Mouse (Mus musculus): ENCODE measurements around the gene Nrsn2. TPM values are rescaled to one million over a fixed set of nuclear protein-coding genes. Genes with fewer than 3 reads are reported as not detected.

The Nrsn2 gene
- total and polyA plus RNA-seq, 3 experiments = not detected

- Histone ChIP-seq H3K4me1 (ENCODE audit: insufficient read depth, low read depth, low read length) (peaks cover 36% of the 10 kb centered on the region), H3K9me3 (replicated peaks) (no peaks in the 10 kb centered on the region), H3K4me3 (ENCODE audit: low read depth, low read length) (no peak overlapping the region), H3K36me3 (replicated peaks) (peaks cover 98% of the 10 kb centered on the region), H3K27me3 (ENCODE audit: insufficient read depth, low read length) (no peaks in the 10 kb centered on the region)
- no peak for ATAC-seq (ENCODE audit: extremely low read depth, insufficient number of reproducible peaks, low FRiP score, poor library complexity, severe bottlenecking)
- TF ChIP-seq TAL1 (conservative IDR thresholded peaks at IDR 0.05; ENCODE audit: low read depth, low read length) (no peak), POLR2AphosphoS5 (IDR thresholded peaks at IDR 0.05; ENCODE audit: insufficient replicate concordance, low read depth, low read length) (no peak)
- DNase-seq (ENCODE audit: low spot score) = no peak
Measured at GRCm38 (mm10) chr2:152322198-152322597, 54.2 kb downstream of the Nrsn2 start.

- H3K27me3 ChIP-seq (ENCODE audit: insufficient read depth, low read length) = no peaks in the 10 kb centered on the region
- peaks cover 30% of the 10 kb centered on the region for H3K4me1 ChIP-seq (ENCODE audit: insufficient read depth, low read depth, low read length)
- H3K4me3 ChIP-seq (ENCODE audit: low read depth, low read length) = no peak overlapping the region
- TF ChIP-seq GATA2 (IDR thresholded peaks at IDR 0.05; ENCODE audit: borderline replicate concordance, low read depth, low read length) = no peak
- TF ChIP-seq CTCF (IDR thresholded peaks at IDR 0.05; ENCODE audit: low read depth, low read length) = no peak
- no peak for TF ChIP-seq GATA1 (IDR thresholded peaks at IDR 0.05; ENCODE audit: borderline replicate concordance, low read length)
- TF ChIP-seq TAL1 (conservative IDR thresholded peaks at IDR 0.05; ENCODE audit: low read depth, low read length) = no peak
- TF ChIP-seq POLR2AphosphoS5 (IDR thresholded peaks at IDR 0.05; ENCODE audit: insufficient replicate concordance, low read depth, low read length) = no peak
- no peaks in the 10 kb centered on the region for H3K9me3 ChIP-seq (replicated peaks)
- DNase-seq (ENCODE audit: low spot score) = no peak
- peaks cover 98% of the 10 kb centered on the region for H3K36me3 ChIP-seq (replicated peaks)
- ATAC-seq (ENCODE audit: extremely low read depth, insufficient number of reproducible peaks, low FRiP score, poor library complexity, severe bottlenecking) = no peak
Measured at GRCm38 (mm10) chr2:152321558-152321957, 54.9 kb downstream of the Nrsn2 start.

Other genes starting within 250 kb of the Nrsn2 start
- not detected in 2 replicates for gene Tcf15, start 233.1 kb downstream of the Nrsn2 start, total RNA-seq (2014; fragmentation: Nextera tagmentation)
- gene Tcf15, start 233.1 kb downstream of the Nrsn2 start, total RNA-seq (2017) = not detected in 2 replicates
- gene Tcf15, start 233.1 kb downstream of the Nrsn2 start, polyA plus RNA-seq (2012) = not detected in 2 replicates
- 180 and 190 TPM in 2 replicates for gene Csnk2a1, start 149.8 kb downstream of the Nrsn2 start, total RNA-seq (2014; fragmentation: Nextera tagmentation)
- gene Csnk2a1, start 149.8 kb downstream of the Nrsn2 start, total RNA-seq (2017) = 158 and 187 TPM in 2 replicates
- gene Csnk2a1, start 149.8 kb downstream of the Nrsn2 start, polyA plus RNA-seq (2012) = 9.8 and 16.4 TPM in 2 replicates
- 45.8 and 48.2 TPM in 2 replicates for gene Tbc1d20, start 82.8 kb downstream of the Nrsn2 start, total RNA-seq (2014; fragmentation: Nextera tagmentation)
- 35.8 and 91.8 TPM in 2 replicates for gene Tbc1d20, start 82.8 kb downstream of the Nrsn2 start, total RNA-seq (2017)
- 13.8 and 15.7 TPM in 2 replicates for gene Tbc1d20, start 82.8 kb downstream of the Nrsn2 start, polyA plus RNA-seq (2012)
- gene Rbck1, start 44.0 kb downstream of the Nrsn2 start, total RNA-seq (2014; fragmentation: Nextera tagmentation) = 123 and 156 TPM in 2 replicates
- gene Rbck1, start 44.0 kb downstream of the Nrsn2 start, total RNA-seq (2017) = 59.9 and 71.3 TPM in 2 replicates
- 232 and 262 TPM in 2 replicates for gene Rbck1, start 44.0 kb downstream of the Nrsn2 start, polyA plus RNA-seq (2012)
- gene Trib3, start 32.6 kb downstream of the Nrsn2 start, total RNA-seq (2014; fragmentation: Nextera tagmentation) = 24.5 and 25.0 TPM in 2 replicates
- 1.9 and 2.1 TPM in 2 replicates for gene Trib3, start 32.6 kb downstream of the Nrsn2 start, total RNA-seq (2017)
- gene Trib3, start 32.6 kb downstream of the Nrsn2 start, polyA plus RNA-seq (2012) = 17.8 and 24.9 TPM in 2 replicates
- gene Sox12, start 21.4 kb upstream of the Nrsn2 start, total RNA-seq (2014; fragmentation: Nextera tagmentation) = 29.4 and 34.4 TPM in 2 replicates
- gene Sox12, start 21.4 kb upstream of the Nrsn2 start, total RNA-seq (2017) = 0.98 and 1.7 TPM in 2 replicates
- 60.0 and 62.8 TPM in 2 replicates for gene Sox12, start 21.4 kb upstream of the Nrsn2 start, polyA plus RNA-seq (2012)
- gene Zcchc3, start 38.4 kb upstream of the Nrsn2 start, total RNA-seq (2014; fragmentation: Nextera tagmentation) = 21.1 and 23.7 TPM in 2 replicates
- gene Zcchc3, start 38.4 kb upstream of the Nrsn2 start, total RNA-seq (2017) = 12.4 and 12.9 TPM in 2 replicates
- 21.8 and 22.8 TPM in 2 replicates for gene Zcchc3, start 38.4 kb upstream of the Nrsn2 start, polyA plus RNA-seq (2012)
- 2.1 and 3.8 TPM in 2 replicates for gene 6820408C15Rik, start 38.9 kb upstream of the Nrsn2 start, total RNA-seq (2014; fragmentation: Nextera tagmentation)
- 0.49 and 0.64 TPM in 2 replicates for gene 6820408C15Rik, start 38.9 kb upstream of the Nrsn2 start, total RNA-seq (2017)
- gene 6820408C15Rik, start 38.9 kb upstream of the Nrsn2 start, polyA plus RNA-seq (2012) = 0.17 and 0.18 TPM in 2 replicates
- not detected in 2 replicates for gene Defb23, start 88.0 kb upstream of the Nrsn2 start, total RNA-seq (2014; fragmentation: Nextera tagmentation)
- 0.29 TPM in 1 of 2 replicates, not detected in the other for gene Defb23, start 88.0 kb upstream of the Nrsn2 start, total RNA-seq (2017)
- not detected in 2 replicates for gene Defb23, start 88.0 kb upstream of the Nrsn2 start, polyA plus RNA-seq (2012)
- not detected in 2 replicates for gene Defb20, start 100.4 kb upstream of the Nrsn2 start, total RNA-seq (2014; fragmentation: Nextera tagmentation)
- 0.22 TPM in 1 of 2 replicates, not detected in the other for gene Defb20, start 100.4 kb upstream of the Nrsn2 start, total RNA-seq (2017)
- gene Defb20, start 100.4 kb upstream of the Nrsn2 start, polyA plus RNA-seq (2012) = not detected in 2 replicates
- gene Defb22, start 113.5 kb upstream of the Nrsn2 start, total RNA-seq (2014; fragmentation: Nextera tagmentation) = not detected in 2 replicates
- gene Defb22, start 113.5 kb upstream of the Nrsn2 start, total RNA-seq (2017) = not detected in 2 replicates
- not detected in 2 replicates for gene Defb22, start 113.5 kb upstream of the Nrsn2 start, polyA plus RNA-seq (2012)
- gene Defb26, start 135.1 kb upstream of the Nrsn2 start, total RNA-seq (2014; fragmentation: Nextera tagmentation) = not detected in 2 replicates
- not detected in 2 replicates for gene Defb26, start 135.1 kb upstream of the Nrsn2 start, total RNA-seq (2017)
- not detected in 2 replicates for gene Defb26, start 135.1 kb upstream of the Nrsn2 start, polyA plus RNA-seq (2012)
- not detected in 2 replicates for gene Defb28, start 141.6 kb upstream of the Nrsn2 start, total RNA-seq (2014; fragmentation: Nextera tagmentation)
- gene Defb28, start 141.6 kb upstream of the Nrsn2 start, total RNA-seq (2017) = not detected in 2 replicates
- not detected in 2 replicates for gene Defb28, start 141.6 kb upstream of the Nrsn2 start, polyA plus RNA-seq (2012)
- not detected in 2 replicates for gene Defb29, start 163.5 kb upstream of the Nrsn2 start, total RNA-seq (2014; fragmentation: Nextera tagmentation)
- gene Defb29, start 163.5 kb upstream of the Nrsn2 start, total RNA-seq (2017) = not detected in 2 replicates
- not detected in 2 replicates for gene Defb29, start 163.5 kb upstream of the Nrsn2 start, polyA plus RNA-seq (2012)
- gene Gm17416, start 192.7 kb upstream of the Nrsn2 start, total RNA-seq (2014; fragmentation: Nextera tagmentation) = not detected in 2 replicates
- not detected in 2 replicates for gene Gm17416, start 192.7 kb upstream of the Nrsn2 start, total RNA-seq (2017)
- gene Gm17416, start 192.7 kb upstream of the Nrsn2 start, polyA plus RNA-seq (2012) = not detected in 2 replicates
- not detected in 2 replicates for gene Defb21, start 196.1 kb upstream of the Nrsn2 start, total RNA-seq (2014; fragmentation: Nextera tagmentation)
- not detected in 2 replicates for gene Defb21, start 196.1 kb upstream of the Nrsn2 start, total RNA-seq (2017)
- not detected in 2 replicates for gene Defb21, start 196.1 kb upstream of the Nrsn2 start, polyA plus RNA-seq (2012)
- not detected in 2 replicates for gene Defb19, start 203.7 kb upstream of the Nrsn2 start, total RNA-seq (2014; fragmentation: Nextera tagmentation)
- gene Defb19, start 203.7 kb upstream of the Nrsn2 start, total RNA-seq (2017) = not detected in 2 replicates
- not detected in 2 replicates for gene Defb19, start 203.7 kb upstream of the Nrsn2 start, polyA plus RNA-seq (2012)
- gene Defb45, start 222.8 kb upstream of the Nrsn2 start, total RNA-seq (2014; fragmentation: Nextera tagmentation) = not detected in 2 replicates
- not detected in 2 replicates for gene Defb45, start 222.8 kb upstream of the Nrsn2 start, total RNA-seq (2017)
- gene Defb45, start 222.8 kb upstream of the Nrsn2 start, polyA plus RNA-seq (2012) = not detected in 2 replicates
- gene Defb36, start 227.7 kb upstream of the Nrsn2 start, total RNA-seq (2014; fragmentation: Nextera tagmentation) = not detected in 2 replicates
- not detected in 2 replicates for gene Defb36, start 227.7 kb upstream of the Nrsn2 start, total RNA-seq (2017)
- gene Defb36, start 227.7 kb upstream of the Nrsn2 start, polyA plus RNA-seq (2012) = not detected in 2 replicates
- gene Defb25, start 246.4 kb upstream of the Nrsn2 start, total RNA-seq (2014; fragmentation: Nextera tagmentation) = not detected in 2 replicates
- gene Defb25, start 246.4 kb upstream of the Nrsn2 start, total RNA-seq (2017) = not detected in 2 replicates
- not detected in 2 replicates for gene Defb25, start 246.4 kb upstream of the Nrsn2 start, polyA plus RNA-seq (2012)